Mouse (Mus musculus) layer of hippocampus, postnatal 25 days (tissue): Measurements from ENCODE around the gene Rpa2. TPM values are rescaled to one million over a fixed set of nuclear protein-coding genes. Genes with fewer than 3 reads are reported as not detected.
"Not testable (repeated sequence)": the region's sequence is repeated elsewhere in the genome, so short reads cannot be mapped to it uniquely, and the experiment has no call there.

ENCODE experiments used
- DNase-seq, 2 experiments: peaks; one replicate each; pipeline ENCODE4 v3.0.0; 2022; ENCODE audit warnings: mixed read lengths in 2 of 2, low spot score in 1 of 2; ENCODE audit errors: extremely low spot score in 1 of 2
- total RNA-seq, 2 experiments: library from RNA; stranded (reverse); gene quantifications; 2 replicates each; pipeline ENCODE4 v1.2.3; 2021

Gene Rpa2
- total RNA-seq = 10 to 100 TPM; 12.0 to 15.2 TPM

GRCm38 (mm10) chr4:132767914-132768876 is at the start of gene Rpa2:
Gene Rpa2 (plus strand): TSS chr4:132768332.
- peak; percentile 94 to 99 for DNase-seq

- no peak for DNase-seq
Observed at GRCm38 (mm10) chr4:132728233-132728632, 39.9 kb upstream of the Rpa2 start.

- DNase-seq = no peak
Observed at GRCm38 (mm10) chr4:132731616-132732015, 36.5 kb upstream of the Rpa2 start.

GRCm38 (mm10) chr4:132732148-132732684 is 35.9 kb upstream of the Rpa2 start, which contains the start of gene Xkr8:
Gene Xkr8 (minus strand): TSS chr4:132732546.
- DNase-seq = peak; percentile 32 to 62

- DNase-seq = no peak
Observed at GRCm38 (mm10) chr4:132733071-132733770, 34.9 kb upstream of the Rpa2 start.

GRCm38 (mm10) chr4:132734766-132735165 is 33.4 kb upstream of the Rpa2 start:
- no peak for DNase-seq

- DNase-seq = no peak
Observed at GRCm38 (mm10) chr4:132735389-132735788, 32.7 kb upstream of the Rpa2 start.

- DNase-seq = no peak
Observed at GRCm38 (mm10) chr4:132735894-132736293, 32.2 kb upstream of the Rpa2 start.

- not testable (repeated sequence) for DNase-seq
Observed at GRCm38 (mm10) chr4:132737154-132737553, 31.0 kb upstream of the Rpa2 start.

- DNase-seq = no peak
Observed at GRCm38 (mm10) chr4:132741491-132741890, 26.6 kb upstream of the Rpa2 start.

- peak; percentile 27 to 29 for DNase-seq
Observed at GRCm38 (mm10) chr4:132743992-132744911, 23.9 kb upstream of the Rpa2 start.

GRCm38 (mm10) chr4:132746911-132747517 is 21.1 kb upstream of the Rpa2 start:
- no peak for DNase-seq

- DNase-seq = no peak
Observed at GRCm38 (mm10) chr4:132747664-132748259, 20.4 kb upstream of the Rpa2 start.

- DNase-seq = no peak
Observed at GRCm38 (mm10) chr4:132748778-132749177, 19.4 kb upstream of the Rpa2 start.

- no peak for DNase-seq
Observed at GRCm38 (mm10) chr4:132749258-132749982, 18.7 kb upstream of the Rpa2 start.

- no peak for DNase-seq
Observed at GRCm38 (mm10) chr4:132752992-132753391, 15.1 kb upstream of the Rpa2 start.

- peak; percentile 49 to 58 for DNase-seq
Observed at GRCm38 (mm10) chr4:132756974-132757373, 11.2 kb upstream of the Rpa2 start, which contains the start of gene Smpdl3b. Gene Smpdl3b (minus strand): TSS chr4:132757252.

- DNase-seq = no peak
Observed at GRCm38 (mm10) chr4:132757633-132758351, 10.3 kb upstream of the Rpa2 start.
